Mouse (Mus musculus): ENCODE measurements around the gene Grhl1. TPM values are rescaled to one million over a fixed set of nuclear protein-coding genes. Genes with fewer than 3 reads are reported as not detected.

Grhl1 gene
- polyA plus RNA-seq, 1 experiment from 2014 or later: 0.54 TPM

DNA sequence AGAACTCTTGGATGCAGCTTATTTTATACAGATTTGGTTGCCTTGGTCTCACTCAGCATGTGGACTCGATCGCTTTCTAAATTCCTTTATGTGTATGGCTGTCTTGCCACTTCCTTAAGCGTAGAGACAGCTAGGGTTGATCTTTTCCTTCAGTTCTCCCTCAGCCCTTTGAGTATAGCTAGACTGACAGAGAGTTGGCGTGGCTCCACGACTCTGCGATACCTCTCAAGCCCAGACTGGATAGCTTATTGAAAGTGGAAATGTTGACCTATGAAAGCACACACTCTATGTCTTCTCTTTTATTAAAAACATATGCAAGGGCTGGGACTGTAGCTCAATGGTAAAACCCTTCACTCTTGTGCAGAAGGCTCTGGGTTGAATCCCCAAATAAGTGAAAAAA lies 25.3 kb downstream of the Grhl1 start:
- no peak overlapping the region for H3K4me3 ChIP-seq
- H3K36me3 ChIP-seq (ENCODE audit: poor library complexity, severe bottlenecking): no peaks in the 10 kb centered on the region
- no peak overlapping the region for H3K27ac ChIP-seq
- H3K4me2 ChIP-seq: no peak overlapping the region
- peaks cover 4% of the 10 kb centered on the region; the same call in 1 of the 2 replicates for H3K4me1 ChIP-seq
- H3K9ac ChIP-seq: no peak overlapping the region
- ATAC-seq: no peak
- WGBS: 86% methylated on average over 6 of the region's 6 CpGs
- H3K27me3 ChIP-seq: no peaks in the 10 kb centered on the region
- H3K9me3 ChIP-seq (replicated peaks): no peaks in the 10 kb centered on the region

DNA sequence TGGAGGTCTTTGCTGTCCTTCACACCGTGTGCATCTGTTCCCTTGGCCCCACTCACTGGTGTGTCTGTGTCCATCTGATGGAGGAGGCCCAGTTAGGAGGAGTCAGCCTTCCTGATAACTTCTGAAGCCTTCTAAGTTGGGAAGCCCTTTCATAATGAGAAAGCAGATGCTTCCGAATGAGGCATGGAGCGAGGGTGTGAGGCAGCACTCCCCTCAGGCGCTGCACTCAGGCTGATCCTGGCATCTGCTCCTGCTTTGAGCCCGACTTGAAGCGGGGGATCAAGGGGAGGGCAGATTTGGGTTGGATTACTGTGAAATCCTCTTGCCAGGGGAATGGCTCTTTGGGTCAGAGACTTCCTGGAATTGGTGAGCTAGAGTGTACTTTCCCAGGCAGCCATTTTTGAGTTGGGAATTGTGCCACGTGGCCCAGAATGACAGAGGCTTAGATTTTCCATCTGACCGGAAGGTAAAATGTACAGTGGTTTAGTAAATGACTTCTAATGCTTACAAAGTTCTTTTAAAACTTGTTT lies 27.3 kb downstream of the Grhl1 start:
- ATAC-seq: no peak
- 63% methylated on average over 8 of the region's 8 CpGs for WGBS
- H3K4me1 ChIP-seq: no peaks in the 10 kb centered on the region

DNA sequence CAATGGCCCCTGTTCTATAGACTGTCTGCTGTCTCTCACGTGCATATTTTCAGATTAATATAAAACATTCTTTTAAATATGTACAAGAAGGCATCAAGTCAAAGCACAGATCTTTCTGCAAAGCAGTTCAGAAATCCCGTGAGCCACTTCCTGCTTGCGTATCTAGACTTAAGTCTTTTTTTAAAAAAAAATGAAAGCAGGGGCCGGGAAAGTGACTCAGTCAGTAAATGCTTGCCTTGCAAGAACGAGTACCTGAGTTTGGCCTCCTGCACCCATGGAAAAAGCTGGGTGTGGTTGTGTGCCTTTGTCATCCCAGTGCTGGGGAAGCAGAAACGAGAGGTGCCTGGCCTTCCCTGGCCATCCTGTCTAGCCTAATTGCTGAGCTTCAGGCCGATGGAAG lies 28.0 kb downstream of the Grhl1 start:
- H3K36me3 ChIP-seq (ENCODE audit: poor library complexity, severe bottlenecking): no peaks in the 10 kb centered on the region

More for the DNA sequence above, 27.3 kb downstream of the Grhl1 start:
- Histone ChIP-seq H3K27ac (no peak overlapping the region), H3K9me3 (replicated peaks) (no peaks in the 10 kb centered on the region), H3K4me3 (no peak overlapping the region), H3K9ac (no peak overlapping the region), H3K4me2 (no peak overlapping the region), H3K36me3 (ENCODE audit: poor library complexity, severe bottlenecking) (no peaks in the 10 kb centered on the region), H3K27me3 (no peaks in the 10 kb centered on the region)

DNA sequence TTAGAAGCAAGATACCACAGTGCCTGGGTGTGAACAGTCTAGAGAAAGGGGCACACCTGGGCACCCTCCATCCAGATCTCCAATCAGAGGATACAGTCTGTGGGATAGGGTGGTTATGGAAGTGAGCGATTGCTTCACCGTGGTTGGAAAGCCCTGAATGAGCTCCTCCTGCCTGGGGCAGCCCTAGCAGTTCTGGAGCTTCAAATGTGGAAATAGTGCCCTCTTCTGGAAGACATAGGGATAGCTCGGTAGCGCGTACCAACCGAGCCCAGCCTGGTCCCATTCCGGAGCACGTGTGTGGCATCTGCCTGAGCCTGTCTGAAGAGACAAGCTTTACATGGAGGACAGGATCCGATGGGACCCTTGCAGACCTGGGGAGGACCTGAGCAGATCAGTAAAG lies 28.7 kb downstream of the Grhl1 start:
- Histone ChIP-seq H3K9me3 (replicated peaks) (no peaks in the 10 kb centered on the region), H3K4me2 (no peak overlapping the region), H3K4me1 (0 out of 2 replicates have a peak, but pooled peaks cover 3% of the 10 kb centered on the region), H3K9ac (no peak overlapping the region), H3K27me3 (no peaks in the 10 kb centered on the region), H3K4me3 (no peak overlapping the region), H3K27ac (no peak overlapping the region), H3K36me3 (ENCODE audit: poor library complexity, severe bottlenecking) (no peaks in the 10 kb centered on the region)
- WGBS: 3% methylated on average over 9 of the region's 9 CpGs
- ATAC-seq: peak; percentile 88

More for the DNA sequence above, 28.0 kb downstream of the Grhl1 start:
- no peaks in the 10 kb centered on the region for H3K9me3 ChIP-seq (replicated peaks)
- ATAC-seq: no peak
- no peaks in the 10 kb centered on the region for H3K4me1 ChIP-seq
- no peak overlapping the region for H3K9ac ChIP-seq
- H3K4me3 ChIP-seq: no peak overlapping the region
- no peak overlapping the region for H3K27ac ChIP-seq
- no peaks in the 10 kb centered on the region for H3K27me3 ChIP-seq
- WGBS: 88% methylated on average over 7 of the region's 7 CpGs
- H3K4me2 ChIP-seq: no peak overlapping the region

DNA sequence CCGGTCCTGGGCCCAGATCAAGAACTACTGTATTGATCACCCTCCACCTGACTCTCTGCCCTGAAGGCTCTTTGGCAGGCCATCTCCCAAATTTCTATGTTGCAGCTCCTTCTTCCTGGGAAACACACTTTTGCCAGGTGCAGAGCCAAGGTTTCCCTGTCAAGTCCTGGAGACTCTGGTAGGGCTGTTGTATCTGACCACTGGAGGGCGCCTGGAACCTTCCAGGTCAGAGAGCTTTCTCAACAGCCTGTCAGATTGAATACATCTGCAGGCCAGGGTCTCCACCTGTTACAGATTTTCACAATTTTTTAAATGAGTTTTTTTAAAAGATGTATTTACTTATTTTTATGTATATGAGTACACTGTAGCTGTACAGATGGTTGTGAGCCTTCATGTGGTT lies 31.2 kb downstream of the Grhl1 start:
- WGBS: 38% methylated on average over 2 of the region's 2 CpGs
- no peak overlapping the region for H3K9ac ChIP-seq
- H3K27ac ChIP-seq: no peak overlapping the region
- H3K4me2 ChIP-seq: no peak overlapping the region
- peaks cover 10% of the 10 kb centered on the region; the same call in 1 of the 2 replicates for H3K4me1 ChIP-seq
- no peaks in the 10 kb centered on the region for H3K36me3 ChIP-seq (ENCODE audit: poor library complexity, severe bottlenecking)
- no peaks in the 10 kb centered on the region for H3K27me3 ChIP-seq
- ATAC-seq: no peak
- no peaks in the 10 kb centered on the region for H3K9me3 ChIP-seq (replicated peaks)
- no peak overlapping the region for H3K4me3 ChIP-seq

GRCm38 (mm10) chr12:24606166-24606565 lies 34.1 kb downstream of the Grhl1 start:
- Histone ChIP-seq H3K27ac (no peak overlapping the region), H3K9ac (no peak overlapping the region), H3K4me1 (peaks cover 10% of the 10 kb centered on the region; the same call in 1 of the 2 replicates), H3K27me3 (no peaks in the 10 kb centered on the region), H3K9me3 (replicated peaks) (no peaks in the 10 kb centered on the region), H3K4me3 (no peak overlapping the region), H3K36me3 (ENCODE audit: poor library complexity, severe bottlenecking) (no peaks in the 10 kb centered on the region), H3K4me2 (no peak overlapping the region)
- WGBS: 32% methylated on average over 10 of the region's 10 CpGs
- ATAC-seq: no peak

GRCm38 (mm10) chr12:24612591-24612990 lies 40.5 kb downstream of the Grhl1 start:
- H3K4me1 ChIP-seq: no peaks in the 10 kb centered on the region
- no peaks in the 10 kb centered on the region for H3K9me3 ChIP-seq (replicated peaks)
- no peak for ATAC-seq
- no peak overlapping the region for H3K4me2 ChIP-seq
- no peaks in the 10 kb centered on the region for H3K36me3 ChIP-seq (ENCODE audit: poor library complexity, severe bottlenecking)
- 88% methylated on average over 6 of the region's 6 CpGs for WGBS
- H3K27me3 ChIP-seq: no peaks in the 10 kb centered on the region
- no peak overlapping the region for H3K9ac ChIP-seq
- H3K4me3 ChIP-seq: no peak overlapping the region
- H3K27ac ChIP-seq: no peak overlapping the region

DNA sequence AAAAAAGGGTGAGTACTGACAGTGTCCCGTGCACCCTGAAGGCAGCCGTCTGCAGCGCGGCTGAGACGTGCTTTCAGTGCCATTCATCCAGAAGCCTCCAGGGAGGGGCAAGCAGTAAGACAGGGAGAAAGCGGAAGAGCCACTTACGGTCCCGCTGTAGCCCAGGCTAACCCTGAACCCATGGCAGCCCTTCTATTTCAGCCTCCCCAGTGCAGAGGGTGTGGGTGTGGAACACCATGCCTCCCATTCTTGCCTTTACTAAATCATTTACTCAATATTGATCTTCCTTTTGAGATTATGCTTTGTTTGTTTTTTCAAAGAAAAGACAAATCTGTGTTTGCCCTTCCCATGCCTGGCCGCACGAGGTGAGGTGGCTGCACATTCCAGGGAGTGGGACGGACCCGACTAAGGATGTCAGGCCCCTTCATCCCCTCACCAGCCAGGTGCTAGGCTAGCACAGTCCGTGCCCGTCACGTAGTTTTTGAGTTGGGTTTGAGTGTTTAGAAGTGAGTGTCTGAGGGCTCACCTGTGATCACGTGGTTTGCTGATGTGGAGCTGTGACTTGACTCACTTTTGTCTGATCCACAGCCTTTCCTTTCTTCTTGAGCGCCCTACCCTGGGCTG lies 42.5 kb downstream of the Grhl1 start:
- WGBS: 84% methylated on average over 17 of the region's 17 CpGs
- H3K9me3 ChIP-seq (replicated peaks): no peaks in the 10 kb centered on the region
- no peaks in the 10 kb centered on the region for H3K36me3 ChIP-seq (ENCODE audit: poor library complexity, severe bottlenecking)
- H3K27me3 ChIP-seq: no peaks in the 10 kb centered on the region
- H3K4me2 ChIP-seq: no peak overlapping the region
- no peak overlapping the region for H3K4me3 ChIP-seq
- H3K9ac ChIP-seq: no peak overlapping the region
- H3K4me1 ChIP-seq: no peaks in the 10 kb centered on the region
- no peak for ATAC-seq
- H3K27ac ChIP-seq: no peak overlapping the region

GRCm38 (mm10) chr12:24615140-24615539 lies 43.1 kb downstream of the Grhl1 start:
- Histone ChIP-seq H3K4me1 (no peaks in the 10 kb centered on the region), H3K27me3 (no peaks in the 10 kb centered on the region), H3K9me3 (replicated peaks) (no peaks in the 10 kb centered on the region), H3K4me2 (no peak overlapping the region), H3K4me3 (no peak overlapping the region), H3K27ac (no peak overlapping the region), H3K9ac (no peak overlapping the region), H3K36me3 (ENCODE audit: poor library complexity, severe bottlenecking) (no peaks in the 10 kb centered on the region)
- ATAC-seq: no peak
- 89% methylated on average over 3 of the region's 3 CpGs for WGBS

GRCm38 (mm10) chr12:24619436-24619835 lies 47.4 kb downstream of the Grhl1 start:
- H3K4me3 ChIP-seq: no peak overlapping the region
- H3K27ac ChIP-seq: no peak overlapping the region
- H3K27me3 ChIP-seq: no peaks in the 10 kb centered on the region
- no peak overlapping the region for H3K4me2 ChIP-seq
- no peak for ATAC-seq
- H3K4me1 ChIP-seq: peaks cover 4% of the 10 kb centered on the region; the same call in 1 of the 2 replicates
- 90% methylated on average over 4 of the region's 4 CpGs for WGBS
- no peak overlapping the region for H3K9ac ChIP-seq
- H3K9me3 ChIP-seq (replicated peaks): no peaks in the 10 kb centered on the region
- no peaks in the 10 kb centered on the region for H3K36me3 ChIP-seq (ENCODE audit: poor library complexity, severe bottlenecking)

DNA sequence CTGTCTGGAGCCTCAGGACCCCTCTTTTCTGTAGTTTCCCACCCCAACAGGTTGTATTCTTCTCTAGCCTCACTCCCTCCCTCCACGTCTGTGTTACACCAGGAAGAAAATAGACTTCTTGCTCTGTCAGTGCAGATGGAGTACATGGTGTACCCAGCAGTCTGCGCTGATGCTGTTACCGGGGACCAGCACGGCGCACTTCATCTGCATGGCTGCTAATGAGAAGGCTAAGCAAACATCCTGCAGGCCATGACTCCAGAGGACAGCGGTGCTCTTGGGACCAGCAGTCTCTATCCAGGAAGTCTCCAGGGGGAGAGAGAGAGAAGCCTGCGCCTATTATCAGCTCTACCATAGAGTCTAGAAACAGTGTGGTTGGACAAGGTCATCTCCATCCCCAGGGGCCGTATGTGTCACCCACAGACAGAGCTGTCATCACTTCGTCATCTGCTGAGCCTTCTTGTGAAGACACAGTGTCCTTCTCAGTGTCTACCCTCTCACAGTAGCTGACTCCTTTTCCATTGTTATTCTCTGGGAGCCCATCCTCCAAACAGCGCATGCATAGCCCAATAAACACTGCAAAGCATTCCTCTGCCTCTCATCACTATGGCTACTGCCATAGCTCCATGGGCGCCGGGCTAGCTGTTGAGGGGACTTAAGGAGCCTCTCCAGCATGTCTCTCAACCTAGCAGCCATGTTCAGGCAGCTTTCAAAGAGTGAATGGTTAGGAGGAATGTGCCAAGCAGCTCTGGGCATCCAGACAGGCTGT lies 51.6 kb downstream of the Grhl1 start:
- no peak overlapping the region for H3K9ac ChIP-seq
- no peak overlapping the region for H3K4me2 ChIP-seq
- no peak overlapping the region for H3K27ac ChIP-seq
- no peaks in the 10 kb centered on the region for H3K9me3 ChIP-seq (replicated peaks)
- no peaks in the 10 kb centered on the region for H3K36me3 ChIP-seq (ENCODE audit: poor library complexity, severe bottlenecking)
- H3K27me3 ChIP-seq: no peaks in the 10 kb centered on the region
- H3K4me3 ChIP-seq: no peak overlapping the region
- ATAC-seq: no peak
- 78% methylated on average over 12 of the region's 12 CpGs for WGBS
- peaks cover 4% of the 10 kb centered on the region; the same call in 1 of the 2 replicates for H3K4me1 ChIP-seq

GRCm38 (mm10) chr12:24626401-24626800 lies 54.3 kb downstream of the Grhl1 start:
- no peak for ATAC-seq
- 91% methylated on average over 5 of the region's 5 CpGs for WGBS

More at GRCm38 (mm10) chr12:24626401-24626800, 54.3 kb downstream of the Grhl1 start:
- H3K36me3 ChIP-seq (ENCODE audit: poor library complexity, severe bottlenecking): no peaks in the 10 kb centered on the region
- peaks cover 4% of the 10 kb centered on the region; the same call in 1 of the 2 replicates for H3K4me1 ChIP-seq
- H3K27me3 ChIP-seq: no peaks in the 10 kb centered on the region
- H3K9ac ChIP-seq: no peak overlapping the region
- no peak overlapping the region for H3K27ac ChIP-seq
- H3K4me3 ChIP-seq: no peak overlapping the region
- H3K9me3 ChIP-seq (replicated peaks): no peaks in the 10 kb centered on the region
- no peak overlapping the region for H3K4me2 ChIP-seq
